Mouse (Mus musculus): ENCODE data around the gene Psors1c2. TPM values are rescaled to one million over a fixed set of nuclear protein-coding genes. Genes with fewer than 3 reads are reported as not detected.

The Psors1c2 gene
- polyA plus RNA-seq, 1 experiment from 2014 or later, result 0.51 TPM

DNA sequence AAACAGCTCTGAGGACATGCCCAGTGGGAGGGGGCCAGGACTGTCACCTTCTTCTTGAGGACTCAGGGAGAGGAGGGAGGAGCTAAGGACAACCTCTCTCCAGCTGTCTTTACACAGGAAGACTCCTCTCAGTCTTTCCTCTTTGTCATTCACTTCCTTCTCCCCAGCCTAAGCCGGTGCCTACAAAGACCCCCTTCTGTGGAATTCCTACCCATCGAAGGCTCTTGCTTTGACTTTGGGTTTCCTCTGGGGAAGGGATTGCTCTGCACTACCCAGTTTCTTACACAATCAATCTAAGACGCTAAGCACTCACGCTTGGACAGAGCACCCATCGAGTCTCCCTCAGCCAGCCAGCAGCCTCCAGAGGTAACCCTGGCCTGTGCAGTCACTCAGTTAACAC lies 15.6 kb downstream of the Psors1c2 start:
- Histone ChIP-seq H3K4me3 (ENCODE audit: low read depth, low read length) (no peak overlapping the region), H3K4me1 (ENCODE audit: control insufficient read depth, insufficient read depth, low read length) (0 out of 2 replicates have a peak, but pooled peaks cover 3% of the 10 kb centered on the region), H3K9ac (replicated peaks; ENCODE audit: low read depth, low read length) (no peak overlapping the region), H3K27ac (ENCODE audit: low read depth, low read length) (no peak overlapping the region), H3K9me3 (ENCODE audit: control insufficient read depth, low read length) (no peaks in the 10 kb centered on the region), H3K36me3 (ENCODE audit: control insufficient read depth, insufficient read depth, low read length) (no peaks in the 10 kb centered on the region), H3K4me2 (ENCODE audit: low read depth, low read length) (no peak overlapping the region), H3K27me3 (ENCODE audit: control insufficient read depth, insufficient read depth, low read length) (no peaks in the 10 kb centered on the region)
- 20% methylated on average over 5 of the region's 5 CpGs for WGBS
- no peak for ATAC-seq (ENCODE audit: low read depth)

DNA sequence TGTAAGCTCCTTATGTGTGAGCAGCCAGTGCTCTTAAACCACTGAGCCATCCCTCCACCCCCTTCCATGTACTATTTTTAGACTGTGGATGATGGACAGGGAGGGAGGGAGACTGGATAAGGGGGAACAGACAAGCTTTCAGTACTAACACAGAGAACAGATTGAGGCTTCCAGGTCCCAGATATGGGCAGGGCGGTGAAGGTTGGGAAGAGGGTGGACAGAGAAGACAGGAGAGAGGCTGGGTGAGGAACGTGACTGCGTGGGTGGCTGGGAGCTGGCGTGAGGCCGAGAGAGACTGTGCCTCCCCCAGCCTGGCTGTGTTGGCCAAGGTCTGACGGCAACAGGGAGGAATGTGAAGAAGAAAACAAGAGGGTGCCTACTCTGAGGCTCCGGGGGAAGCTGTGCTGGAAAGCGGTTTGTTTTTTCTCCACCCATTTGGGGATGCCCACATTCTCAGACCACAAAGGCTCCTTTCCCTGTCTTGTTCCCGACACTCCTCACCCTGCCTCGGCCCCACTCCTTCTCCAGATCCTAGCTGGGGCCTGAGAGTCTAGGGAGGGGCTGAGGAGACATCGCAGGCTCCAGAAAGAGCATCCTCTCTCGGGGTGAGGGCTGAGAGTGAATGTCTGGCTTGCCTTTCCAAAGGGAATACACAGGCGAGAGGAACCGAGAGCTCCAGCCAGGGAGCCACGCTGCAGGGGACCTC lies 16.6 kb downstream of the Psors1c2 start:
- Histone ChIP-seq H3K4me2 (ENCODE audit: low read depth, low read length) (no peak overlapping the region), H3K9me3 (ENCODE audit: control insufficient read depth, low read length) (no peaks in the 10 kb centered on the region), H3K27me3 (ENCODE audit: control insufficient read depth, insufficient read depth, low read length) (no peaks in the 10 kb centered on the region), H3K4me1 (ENCODE audit: control insufficient read depth, insufficient read depth, low read length) (0 out of 2 replicates have a peak, but pooled peaks cover 3% of the 10 kb centered on the region), H3K4me3 (ENCODE audit: low read depth, low read length) (no peak overlapping the region), H3K36me3 (ENCODE audit: control insufficient read depth, insufficient read depth, low read length) (no peaks in the 10 kb centered on the region), H3K9ac (replicated peaks; ENCODE audit: low read depth, low read length) (no peak overlapping the region), H3K27ac (ENCODE audit: low read depth, low read length) (no peak overlapping the region)
- 59% methylated on average over 15 of the region's 15 CpGs for WGBS
- ATAC-seq (ENCODE audit: low read depth), result no peak

DNA sequence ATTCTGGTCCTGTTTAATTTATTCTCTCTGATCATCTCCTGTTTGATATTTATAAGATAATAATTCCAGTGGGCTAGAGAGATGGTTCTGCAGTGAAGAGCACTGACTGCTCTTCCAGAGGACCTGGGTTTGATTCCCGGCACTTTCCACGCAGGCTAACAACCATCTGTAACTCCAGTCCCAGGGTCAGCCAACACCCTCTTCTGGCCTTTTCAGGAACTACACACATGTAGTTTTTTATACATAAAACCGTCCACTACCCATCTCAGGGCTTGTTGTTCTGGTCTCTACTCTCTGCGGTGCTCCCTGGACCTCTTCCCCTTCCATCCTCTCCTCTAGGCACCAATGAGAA lies 17.1 kb downstream of the Psors1c2 start:
- no peak overlapping the region for H3K4me3 ChIP-seq (ENCODE audit: low read depth, low read length)
- no peaks in the 10 kb centered on the region for H3K36me3 ChIP-seq (ENCODE audit: control insufficient read depth, insufficient read depth, low read length)
- H3K27me3 ChIP-seq (ENCODE audit: control insufficient read depth, insufficient read depth, low read length), result no peaks in the 10 kb centered on the region
- no peak for ATAC-seq (ENCODE audit: low read depth)
- no peak overlapping the region for H3K4me2 ChIP-seq (ENCODE audit: low read depth, low read length)
- H3K4me1 ChIP-seq (ENCODE audit: control insufficient read depth, insufficient read depth, low read length), result 0 out of 2 replicates have a peak, but pooled peaks cover 3% of the 10 kb centered on the region
- H3K9me3 ChIP-seq (ENCODE audit: control insufficient read depth, low read length), result no peaks in the 10 kb centered on the region
- no peak overlapping the region for H3K27ac ChIP-seq (ENCODE audit: low read depth, low read length)
- 93% methylated on average over 4 of the region's 4 CpGs for WGBS
- no peak overlapping the region for H3K9ac ChIP-seq (replicated peaks; ENCODE audit: low read depth, low read length)

DNA sequence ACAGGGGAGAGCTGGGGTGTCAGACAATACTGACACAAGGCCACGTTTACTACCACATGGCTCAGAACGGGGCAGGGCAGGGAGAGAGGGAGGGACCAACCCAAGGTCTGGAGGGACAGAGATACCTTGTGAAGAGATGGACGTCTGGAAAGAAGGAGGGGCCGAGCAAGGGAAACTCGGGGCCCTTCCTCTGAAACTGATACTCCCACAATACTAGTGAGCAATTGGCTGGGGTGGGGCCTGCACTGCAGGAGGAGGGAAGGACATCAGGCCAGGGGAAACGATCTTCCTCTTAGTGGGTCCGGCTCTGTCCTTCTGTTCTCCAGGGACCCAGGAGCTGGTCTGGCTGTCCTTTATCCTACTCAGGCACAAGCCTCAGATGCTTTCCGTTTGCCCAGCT lies 17.9 kb downstream of the Psors1c2 start:
- H3K9ac ChIP-seq (replicated peaks; ENCODE audit: low read depth, low read length), result no peak overlapping the region
- no peak for ATAC-seq (ENCODE audit: low read depth)
- no peaks in the 10 kb centered on the region for H3K27me3 ChIP-seq (ENCODE audit: control insufficient read depth, insufficient read depth, low read length)
- 0 out of 2 replicates have a peak, but pooled peaks cover 3% of the 10 kb centered on the region for H3K4me1 ChIP-seq (ENCODE audit: control insufficient read depth, insufficient read depth, low read length)
- no peaks in the 10 kb centered on the region for H3K9me3 ChIP-seq (ENCODE audit: control insufficient read depth, low read length)
- WGBS, result 49% methylated on average over 8 of the region's 8 CpGs
- H3K4me3 ChIP-seq (ENCODE audit: low read depth, low read length), result no peak overlapping the region
- H3K36me3 ChIP-seq (ENCODE audit: control insufficient read depth, insufficient read depth, low read length), result no peaks in the 10 kb centered on the region
- H3K4me2 ChIP-seq (ENCODE audit: low read depth, low read length), result no peak overlapping the region
- H3K27ac ChIP-seq (ENCODE audit: low read depth, low read length), result no peak overlapping the region

GRCm38 (mm10) chr17:35551881-35552414 lies 18.9 kb downstream of the Psors1c2 start, which contains the start of gene Cdsn:
TSS of gene Cdsn (plus strand) at chr17:35552128.
- H3K36me3 ChIP-seq (ENCODE audit: control insufficient read depth, insufficient read depth, low read length), result no peaks in the 10 kb centered on the region
- 79% methylated on average over 10 of the region's 10 CpGs for WGBS
- ATAC-seq (ENCODE audit: low read depth), result no peak
- no peak within 1 kb of the TSS for H3K27ac ChIP-seq (ENCODE audit: low read depth, low read length)
- H3K4me2 ChIP-seq (ENCODE audit: low read depth, low read length), result no peak within 1 kb of the TSS
- no peaks in the 10 kb centered on the region for H3K4me1 ChIP-seq (ENCODE audit: control insufficient read depth, insufficient read depth, low read length)
- no peak within 1 kb of the TSS for H3K4me3 ChIP-seq (ENCODE audit: low read depth, low read length)
- H3K27me3 ChIP-seq (ENCODE audit: control insufficient read depth, insufficient read depth, low read length), result no peaks in the 10 kb centered on the region
- no peaks in the 10 kb centered on the region for H3K9me3 ChIP-seq (ENCODE audit: control insufficient read depth, low read length)
- no peak within 1 kb of the TSS for H3K9ac ChIP-seq (replicated peaks; ENCODE audit: low read depth, low read length)

DNA sequence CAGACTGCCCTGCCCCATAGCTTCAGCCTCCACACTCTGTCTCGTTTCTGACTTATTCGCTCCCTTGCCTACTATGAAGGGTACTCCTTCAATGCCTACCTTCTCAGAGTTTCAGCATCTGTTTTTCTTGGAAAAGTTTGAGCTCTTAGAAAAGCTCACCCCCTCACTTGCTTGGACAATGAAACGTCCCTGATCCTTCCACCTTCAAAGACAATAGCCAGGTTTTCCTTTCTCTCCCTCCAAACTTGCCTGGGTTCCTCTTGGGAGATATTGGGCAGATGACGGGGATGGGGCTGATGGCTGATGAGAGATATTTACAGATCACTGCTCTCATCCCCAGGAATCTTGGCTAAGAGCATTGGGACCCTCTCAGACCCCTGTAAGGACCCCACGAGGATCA lies 21.3 kb downstream of the Psors1c2 start:
- 87% methylated on average over 5 of the region's 5 CpGs for WGBS

DNA sequence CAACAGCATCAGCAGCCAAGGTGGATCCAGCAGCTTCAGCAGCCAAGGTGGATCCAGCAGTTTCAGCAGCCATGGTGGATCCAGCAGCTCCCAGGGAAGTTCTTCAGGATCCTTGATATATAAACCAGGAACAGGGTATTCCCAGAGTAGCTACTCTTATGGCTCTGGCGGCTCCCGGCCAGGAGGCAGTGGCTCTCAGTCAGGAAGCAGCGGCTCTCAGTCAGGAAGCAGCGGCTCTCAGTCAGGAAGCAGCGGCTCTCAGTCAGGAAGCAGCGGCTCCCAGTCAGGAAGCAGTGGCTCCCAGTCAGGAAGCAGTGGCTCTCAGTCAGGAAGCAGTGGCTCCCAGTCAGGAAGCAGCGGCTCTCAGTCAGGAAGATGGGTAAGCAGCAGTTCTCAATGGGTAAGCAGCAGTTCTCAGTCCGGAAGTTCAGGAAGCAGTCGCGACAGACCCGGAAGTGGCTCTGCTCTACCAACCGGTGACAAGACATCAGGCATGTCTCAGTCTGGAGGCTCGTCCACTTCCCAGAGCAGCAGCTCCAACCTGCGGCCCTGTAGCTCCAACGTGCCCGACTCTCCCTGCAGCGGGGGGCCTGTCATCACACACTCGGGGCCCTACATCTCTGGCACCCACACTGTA lies 21.9 kb downstream of the Psors1c2 start:
- Histone ChIP-seq H3K9ac (replicated peaks; ENCODE audit: low read depth, low read length) (no peak overlapping the region), H3K9me3 (ENCODE audit: control insufficient read depth, low read length) (no peaks in the 10 kb centered on the region), H3K4me3 (ENCODE audit: low read depth, low read length) (no peak overlapping the region), H3K4me2 (ENCODE audit: low read depth, low read length) (no peak overlapping the region), H3K4me1 (ENCODE audit: control insufficient read depth, insufficient read depth, low read length) (no peaks in the 10 kb centered on the region), H3K27me3 (ENCODE audit: control insufficient read depth, insufficient read depth, low read length) (no peaks in the 10 kb centered on the region), H3K36me3 (ENCODE audit: control insufficient read depth, insufficient read depth, low read length) (no peaks in the 10 kb centered on the region), H3K27ac (ENCODE audit: low read depth, low read length) (no peak overlapping the region)
- WGBS, result 89% methylated on average over 18 of the region's 18 CpGs
- ATAC-seq (ENCODE audit: low read depth), result no peak

More for the DNA sequence above, 21.3 kb downstream of the Psors1c2 start:
- H3K36me3 ChIP-seq (ENCODE audit: control insufficient read depth, insufficient read depth, low read length), result no peaks in the 10 kb centered on the region
- no peaks in the 10 kb centered on the region for H3K27me3 ChIP-seq (ENCODE audit: control insufficient read depth, insufficient read depth, low read length)
- H3K4me1 ChIP-seq (ENCODE audit: control insufficient read depth, insufficient read depth, low read length), result no peaks in the 10 kb centered on the region
- no peak overlapping the region for H3K4me3 ChIP-seq (ENCODE audit: low read depth, low read length)
- H3K9ac ChIP-seq (replicated peaks; ENCODE audit: low read depth, low read length), result no peak overlapping the region
- no peak for ATAC-seq (ENCODE audit: low read depth)
- H3K27ac ChIP-seq (ENCODE audit: low read depth, low read length), result no peak overlapping the region
- H3K4me2 ChIP-seq (ENCODE audit: low read depth, low read length), result no peak overlapping the region
- no peaks in the 10 kb centered on the region for H3K9me3 ChIP-seq (ENCODE audit: control insufficient read depth, low read length)

DNA sequence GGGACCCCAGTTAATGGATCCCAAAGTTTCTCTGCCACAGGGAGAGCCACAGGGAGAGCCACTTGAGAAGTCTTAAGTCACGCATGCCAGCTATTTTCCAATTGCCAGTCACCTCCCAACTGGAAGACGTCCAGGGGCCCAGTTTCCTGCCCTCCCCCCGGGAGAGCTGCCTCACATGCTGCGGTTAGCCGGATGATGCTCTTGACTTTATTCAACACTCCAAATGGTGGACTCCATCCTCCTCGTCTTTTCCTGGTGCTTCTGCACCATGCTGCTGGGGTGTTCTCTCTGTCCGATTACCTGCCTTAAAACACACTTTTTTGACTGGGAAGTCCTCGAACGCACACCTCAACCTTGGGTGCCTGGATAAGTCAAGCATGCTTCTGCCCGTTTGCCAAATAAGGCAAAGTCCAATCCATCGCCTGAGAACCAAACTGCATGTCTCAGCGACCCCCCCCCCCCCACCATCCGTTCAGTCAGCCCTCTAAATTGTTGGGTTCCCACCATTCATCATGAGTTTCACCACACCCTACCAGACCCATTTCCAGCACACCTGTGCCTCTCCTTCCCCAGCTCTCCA lies 23.3 kb downstream of the Psors1c2 start:
- 89% methylated on average over 13 of the region's 13 CpGs for WGBS
- H3K4me1 ChIP-seq (ENCODE audit: control insufficient read depth, insufficient read depth, low read length), result no peaks in the 10 kb centered on the region

DNA sequence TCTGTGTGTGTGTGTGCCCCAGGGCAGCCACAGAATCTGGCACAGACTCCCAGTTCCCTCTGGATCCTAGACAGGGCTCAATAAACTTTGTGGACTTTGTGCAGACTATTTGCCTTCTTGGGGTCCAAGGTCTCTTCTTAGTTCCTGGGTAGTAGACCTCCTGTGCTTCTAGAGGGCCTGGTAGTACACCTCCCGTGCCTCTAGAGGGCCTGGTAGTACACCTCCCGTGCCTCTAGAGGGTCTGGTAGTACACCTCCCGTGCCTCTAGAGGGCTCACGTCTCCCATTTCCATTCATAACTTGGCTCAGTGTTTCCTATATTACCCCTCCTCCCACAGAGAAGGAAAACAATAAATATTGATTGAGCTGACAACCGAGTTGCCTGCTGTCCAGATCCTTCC lies 23.8 kb downstream of the Psors1c2 start:
- Histone ChIP-seq H3K27me3 (ENCODE audit: control insufficient read depth, insufficient read depth, low read length) (no peaks in the 10 kb centered on the region), H3K4me2 (ENCODE audit: low read depth, low read length) (no peak overlapping the region), H3K9ac (replicated peaks; ENCODE audit: low read depth, low read length) (no peak overlapping the region), H3K36me3 (ENCODE audit: control insufficient read depth, insufficient read depth, low read length) (no peaks in the 10 kb centered on the region), H3K4me3 (ENCODE audit: low read depth, low read length) (no peak overlapping the region), H3K27ac (ENCODE audit: low read depth, low read length) (no peak overlapping the region), H3K4me1 (ENCODE audit: control insufficient read depth, insufficient read depth, low read length) (no peaks in the 10 kb centered on the region), H3K9me3 (ENCODE audit: control insufficient read depth, low read length) (no peaks in the 10 kb centered on the region)
- ATAC-seq (ENCODE audit: low read depth), result no peak
- WGBS, result 33% methylated on average over 5 of the region's 5 CpGs

More for the DNA sequence above, 23.3 kb downstream of the Psors1c2 start:
- Histone ChIP-seq H3K36me3 (ENCODE audit: control insufficient read depth, insufficient read depth, low read length) (no peaks in the 10 kb centered on the region), H3K9ac (replicated peaks; ENCODE audit: low read depth, low read length) (no peak overlapping the region), H3K27ac (ENCODE audit: low read depth, low read length) (no peak overlapping the region), H3K9me3 (ENCODE audit: control insufficient read depth, low read length) (no peaks in the 10 kb centered on the region), H3K4me3 (ENCODE audit: low read depth, low read length) (no peak overlapping the region), H3K4me2 (ENCODE audit: low read depth, low read length) (no peak overlapping the region), H3K27me3 (ENCODE audit: control insufficient read depth, insufficient read depth, low read length) (no peaks in the 10 kb centered on the region)
- ATAC-seq (ENCODE audit: low read depth), result no peak
